Mouse (Mus musculus): Measurements from ENCODE around the gene Lysmd3.

Lysmd3 gene

GRCm38 (mm10) chr13:81675333-81675732 is 17.9 kb downstream of the Lysmd3 start:
- no peak for DNase-seq (ENCODE audit: low spot score)

- DNase-seq (ENCODE audit: low spot score) = no peak
Measured at GRCm38 (mm10) chr13:81683107-81683506, 25.6 kb downstream of the Lysmd3 start.

GRCm38 (mm10) chr13:81684258-81684657 is 26.8 kb downstream of the Lysmd3 start:
- DNase-seq (ENCODE audit: low spot score) = no peak

- no peak for DNase-seq (ENCODE audit: low spot score)
Measured at GRCm38 (mm10) chr13:81684884-81685283, 27.4 kb downstream of the Lysmd3 start.

GRCm38 (mm10) chr13:81689587-81689986 is 32.1 kb downstream of the Lysmd3 start:
- DNase-seq (ENCODE audit: low spot score) = no peak

- DNase-seq (ENCODE audit: low spot score) = no peak
Measured at GRCm38 (mm10) chr13:81690477-81690876, 33.0 kb downstream of the Lysmd3 start.

- DNase-seq (ENCODE audit: low spot score) = peak; percentile 7
Measured at GRCm38 (mm10) chr13:81691606-81692005, 34.1 kb downstream of the Lysmd3 start.

GRCm38 (mm10) chr13:81694446-81694845 is 37.0 kb downstream of the Lysmd3 start:
- DNase-seq (ENCODE audit: low spot score) = no peak

GRCm38 (mm10) chr13:81703148-81703547 is 45.7 kb downstream of the Lysmd3 start:
- no peak for DNase-seq (ENCODE audit: low spot score)

GRCm38 (mm10) chr13:81703621-81704020 is 46.2 kb downstream of the Lysmd3 start:
- DNase-seq (ENCODE audit: low spot score) = no peak

GRCm38 (mm10) chr13:81706311-81706710 is 48.8 kb downstream of the Lysmd3 start:
- DNase-seq (ENCODE audit: low spot score) = no peak

- DNase-seq (ENCODE audit: low spot score) = no peak
Measured at GRCm38 (mm10) chr13:81709805-81710204, 52.3 kb downstream of the Lysmd3 start.

GRCm38 (mm10) chr13:81710266-81710665 is 52.8 kb downstream of the Lysmd3 start:
- DNase-seq (ENCODE audit: low spot score) = no peak

GRCm38 (mm10) chr13:81710775-81711545 is 53.5 kb downstream of the Lysmd3 start, which contains the start of the genes Polr3g and Mblac2:
Polr3g (minus strand) TSS chr13:81711013.
Mblac2 (plus strand) TSS chr13:81711341.
- peak; percentile 80 for DNase-seq (ENCODE audit: low spot score)

GRCm38 (mm10) chr13:81711546-81712371 is 54.3 kb downstream of the Lysmd3 start:
- DNase-seq (ENCODE audit: low spot score) = no peak

GRCm38 (mm10) chr13:81713896-81714295 is 56.4 kb downstream of the Lysmd3 start:
- DNase-seq (ENCODE audit: low spot score) = no peak
